Mouse (Mus musculus): Measurements from ENCODE around the gene Gstt1.
"Not testable (repeated sequence)": the region's sequence is repeated elsewhere in the genome, so short reads cannot be mapped to it uniquely, and the experiment has no call there.

The Gstt1 gene

GRCm38 (mm10) chr10:75798176-75798696, at the start of gene Gstt1:
TSS of gene Gstt1 (minus strand) at chr10:75798584.
- DNase-seq (ENCODE audit: low spot score in 2 of 2) = no peak

GRCm38 (mm10) chr10:75845306-75845930, 47.0 kb upstream of the Gstt1 start:
- DNase-seq (ENCODE audit: low spot score in 2 of 2) = no peak

- no peak for DNase-seq (ENCODE audit: low spot score in 2 of 2)
Measured at GRCm38 (mm10) chr10:75844800-75845199, 46.4 kb upstream of the Gstt1 start.

DNA sequence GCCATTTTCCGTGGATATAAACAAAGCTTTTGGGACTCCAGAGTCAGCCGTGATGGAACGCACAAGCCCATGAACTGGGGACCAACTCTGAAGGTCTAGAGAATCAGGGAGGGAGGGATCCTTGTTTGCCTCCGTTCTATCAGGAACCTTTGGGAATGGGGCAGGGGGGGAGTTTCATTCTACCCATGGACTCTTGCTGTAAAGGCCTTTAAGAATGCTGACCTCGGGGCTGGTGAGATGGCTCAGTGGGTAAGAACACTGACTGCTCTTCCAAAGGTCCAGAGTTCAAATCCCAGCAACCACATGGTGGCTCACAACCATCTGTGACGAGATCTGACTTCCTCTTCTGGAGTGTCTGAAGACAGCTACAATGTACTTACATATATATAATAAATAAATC, 45.5 kb upstream of the Gstt1 start:
- not testable (repeated sequence) for DNase-seq (ENCODE audit: low spot score in 2 of 2)

DNA sequence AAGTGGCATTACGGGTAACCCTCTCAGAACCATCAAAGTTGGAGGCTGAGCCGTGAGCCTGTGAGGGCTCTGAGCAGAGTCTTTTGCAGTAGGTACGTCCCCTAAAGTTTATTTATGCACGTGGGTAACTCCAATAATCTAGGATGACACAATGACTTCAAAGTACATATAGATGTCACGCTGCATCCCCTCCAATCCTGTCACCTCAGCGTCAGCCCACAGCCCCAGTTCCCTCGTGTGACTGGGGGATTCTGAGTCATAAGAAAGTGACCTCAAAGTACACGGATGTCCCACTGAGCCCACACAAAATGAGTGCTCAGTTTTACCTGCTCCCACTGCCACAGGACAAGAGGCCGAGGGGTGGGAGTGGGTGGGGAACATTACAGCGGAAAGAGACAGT, 40.7 kb upstream of the Gstt1 start:
- DNase-seq (ENCODE audit: low spot score in 2 of 2) = no peak

- DNase-seq (ENCODE audit: low spot score in 2 of 2) = peak; percentile 87 to 89
Measured at GRCm38 (mm10) chr10:75837248-75837759, 38.9 kb upstream of the Gstt1 start, which contains the start of gene Gstt2. TSS of gene Gstt2 (minus strand) at chr10:75837424.

DNA sequence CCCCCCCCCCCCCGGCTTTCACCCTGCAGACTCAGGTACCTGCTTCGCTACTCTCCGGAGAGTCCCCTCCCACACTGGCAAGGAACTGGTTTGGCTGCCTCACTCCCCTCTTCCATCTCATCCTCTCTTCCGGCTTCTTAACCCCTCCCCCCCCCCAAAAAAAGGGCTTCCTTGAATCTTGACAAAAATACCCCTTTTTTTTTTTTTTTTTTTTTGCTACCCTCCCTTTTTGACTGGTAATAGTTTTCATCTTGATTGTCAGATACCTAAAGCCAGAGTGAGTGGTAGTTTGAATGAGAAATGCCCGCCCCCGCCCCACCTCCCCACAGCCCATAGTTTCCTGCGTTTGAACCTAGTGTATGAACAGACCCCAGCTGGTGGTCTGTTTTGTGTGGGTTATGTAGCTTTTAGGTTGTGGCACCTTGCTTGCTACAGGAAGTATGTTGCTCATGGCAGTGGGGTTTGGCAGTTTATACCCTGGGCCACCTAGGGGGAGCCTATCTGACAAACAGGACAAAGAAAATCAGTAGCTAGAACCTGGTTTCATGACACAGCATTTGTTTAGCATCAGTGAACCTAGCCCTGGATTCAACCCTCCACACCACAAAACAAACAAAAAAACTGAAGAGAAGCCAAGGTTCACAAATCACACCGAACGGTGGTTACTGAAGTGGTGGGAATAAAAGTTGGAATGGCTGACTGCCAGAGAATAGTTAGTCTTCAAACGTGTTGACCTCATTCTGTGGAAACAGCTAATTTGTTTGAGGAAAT, 37.6 kb upstream of the Gstt1 start:
- no peak for DNase-seq (ENCODE audit: low spot score in 2 of 2)

DNA sequence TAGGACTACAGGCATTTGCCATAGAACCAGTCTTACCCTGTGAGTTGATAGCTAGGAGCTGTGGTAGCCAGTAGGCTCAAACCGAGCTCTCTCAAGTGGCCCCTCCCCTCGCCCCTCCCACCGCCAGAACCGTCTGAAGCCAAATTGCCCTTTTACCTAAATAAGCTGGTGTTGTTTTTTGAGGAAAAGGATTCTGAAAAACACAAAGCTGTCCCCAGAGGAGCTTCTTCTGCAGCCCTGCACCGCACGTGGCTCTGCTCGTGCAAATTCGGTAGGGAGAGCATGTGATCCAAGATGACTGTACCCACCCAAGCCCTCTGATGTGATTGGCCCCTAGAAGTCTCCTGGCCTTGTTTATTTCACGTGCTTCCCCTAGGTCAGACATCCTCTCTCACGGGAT, 36.9 kb upstream of the Gstt1 start:
- no peak for DNase-seq (ENCODE audit: low spot score in 2 of 2)

DNA sequence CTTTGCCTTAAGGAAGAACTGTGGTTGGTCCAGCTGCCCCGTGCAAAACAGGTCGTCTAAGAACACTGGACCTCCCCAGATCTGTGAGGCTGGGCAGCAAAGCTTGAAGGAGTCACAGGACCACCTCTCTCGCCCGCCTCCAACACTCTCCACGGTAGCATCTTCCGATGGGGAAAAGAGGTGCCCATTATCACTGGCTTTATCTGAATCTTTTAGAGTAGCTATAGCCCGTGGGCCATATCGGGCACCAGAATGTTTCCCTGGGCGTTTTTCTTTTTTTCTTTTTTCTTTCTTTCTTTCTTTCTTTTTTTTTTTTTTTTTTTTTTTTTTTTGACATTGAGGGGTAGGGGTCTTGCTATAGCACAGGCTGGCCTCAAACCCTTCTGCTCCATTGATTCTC, 36.3 kb upstream of the Gstt1 start:
- DNase-seq (ENCODE audit: low spot score in 2 of 2) = no peak

GRCm38 (mm10) chr10:75834250-75834649, 35.9 kb upstream of the Gstt1 start:
- DNase-seq (ENCODE audit: low spot score in 2 of 2) = no peak

GRCm38 (mm10) chr10:75833456-75834080, 35.2 kb upstream of the Gstt1 start:
- DNase-seq (ENCODE audit: low spot score in 2 of 2) = no peak

DNA sequence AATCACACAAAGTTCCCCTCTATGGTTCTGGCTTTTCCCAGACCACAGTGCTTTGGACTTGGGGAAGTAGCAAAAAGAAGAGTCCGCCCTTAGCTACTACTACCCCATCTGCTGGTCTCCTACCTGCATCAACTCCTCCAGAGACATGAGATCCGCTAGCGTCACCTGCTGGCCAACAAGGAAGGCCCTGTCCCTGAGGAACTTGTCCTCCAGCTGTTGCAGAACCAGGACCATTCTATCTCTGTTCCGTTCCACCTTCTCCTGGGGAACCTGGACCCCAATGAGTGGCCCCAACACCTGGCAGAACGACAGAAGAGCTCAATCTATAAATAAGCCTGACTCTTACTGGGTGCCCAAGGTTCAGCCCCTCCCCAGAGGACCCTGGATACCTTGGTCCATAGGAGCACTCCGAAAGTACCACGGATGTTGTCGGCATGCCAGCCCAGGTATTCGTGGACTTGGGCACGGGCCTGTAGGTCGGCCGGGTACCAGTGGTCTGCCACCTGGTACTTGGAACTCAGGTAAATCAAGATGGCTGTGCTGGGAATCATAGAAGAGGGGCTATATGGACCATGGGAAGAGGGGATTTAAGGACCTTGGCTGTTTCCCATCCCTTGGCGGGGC, 34.0 kb upstream of the Gstt1 start:
- peak in 1 of 2 experiments; percentile 32 for DNase-seq (ENCODE audit: low spot score in 2 of 2)

- no peak for DNase-seq (ENCODE audit: low spot score in 2 of 2)
Measured at GRCm38 (mm10) chr10:75830275-75830670, 31.9 kb upstream of the Gstt1 start.

- no peak for DNase-seq (ENCODE audit: low spot score in 2 of 2)
Measured at GRCm38 (mm10) chr10:75829529-75830274, 31.3 kb upstream of the Gstt1 start.

GRCm38 (mm10) chr10:75828500-75828931, 30.1 kb upstream of the Gstt1 start:
- DNase-seq (ENCODE audit: low spot score in 2 of 2) = no peak

DNA sequence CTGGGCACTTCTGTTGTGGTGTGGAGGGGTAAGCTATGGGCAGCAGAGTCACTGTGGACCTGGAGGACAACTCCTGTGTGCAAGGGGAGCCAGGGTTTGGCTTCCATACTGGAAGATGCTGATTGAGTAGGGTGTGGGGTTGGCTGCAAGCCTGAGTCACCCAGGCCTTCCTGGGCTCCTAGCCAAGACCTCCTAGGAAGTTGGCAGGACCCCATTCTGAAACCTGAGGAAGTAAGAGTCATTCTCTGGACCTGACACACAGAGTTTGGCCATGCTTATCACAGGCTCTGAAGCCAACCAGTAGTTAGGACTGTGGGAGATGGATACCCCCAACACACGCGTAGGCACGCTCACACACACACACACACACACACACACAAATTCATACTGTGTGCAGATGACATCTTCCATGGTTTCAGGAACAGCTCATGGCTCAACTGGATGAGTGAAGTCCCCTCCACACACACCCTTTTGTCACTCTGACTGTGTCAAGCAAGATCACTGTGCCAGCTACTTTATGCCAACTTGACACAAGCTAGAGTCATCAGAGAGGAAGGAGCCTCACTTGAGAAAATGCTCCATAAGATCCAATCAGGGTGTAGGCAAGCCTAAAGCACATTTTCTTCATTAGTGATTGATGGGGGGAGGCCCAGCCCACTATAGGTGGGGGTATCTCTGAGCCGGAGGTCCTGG, 29.4 kb upstream of the Gstt1 start:
- no peak for DNase-seq (ENCODE audit: low spot score in 2 of 2)

- no peak for DNase-seq (ENCODE audit: low spot score in 2 of 2)
Measured at GRCm38 (mm10) chr10:75824530-75824929, 26.1 kb upstream of the Gstt1 start.

GRCm38 (mm10) chr10:75823782-75824181, 25.4 kb upstream of the Gstt1 start:
- no peak for DNase-seq (ENCODE audit: low spot score in 2 of 2)

DNA sequence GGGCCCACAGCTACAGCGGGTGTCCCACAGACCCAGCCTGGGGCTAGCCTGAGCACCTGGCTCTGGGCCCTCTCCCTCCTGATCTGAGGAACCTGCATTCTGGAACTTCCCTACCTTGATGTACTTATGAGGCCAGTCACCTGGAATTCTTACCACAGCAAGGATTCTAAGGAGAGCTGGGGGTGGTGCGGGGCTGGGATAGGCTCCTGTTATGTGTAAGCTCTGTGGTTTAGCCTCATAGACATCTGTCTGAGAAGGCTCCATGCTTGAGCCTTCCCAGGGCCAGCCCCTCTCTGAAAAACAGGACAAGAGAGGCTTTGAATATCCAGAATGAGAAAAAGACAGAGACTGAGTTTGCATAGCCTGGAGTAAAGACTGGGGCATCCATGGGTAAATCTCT, 24.1 kb upstream of the Gstt1 start, which contains the start of gene Gstt4:
Gene Gstt4, minus strand, starts transcription at position 101 of the 400 bp plus-strand sequence.
- no peak for DNase-seq (ENCODE audit: low spot score in 2 of 2)

GRCm38 (mm10) chr10:75819882-75820281, 21.5 kb upstream of the Gstt1 start:
- DNase-seq (ENCODE audit: low spot score in 2 of 2) = no peak

Data from right cerebral cortex, postnatal 36 days (tissue).